Mouse (Mus musculus): ENCODE results near the gene Rnf212b. TPM values are rescaled to one million over a fixed set of nuclear protein-coding genes. Genes with fewer than 3 reads are reported as not detected.

Gene Rnf212b
- polyA plus RNA-seq, 1 experiment, result not detected

- no peak for TF ChIP-seq CTCF (IDR thresholded peaks at IDR 0.05; ENCODE audit: insufficient read depth, low read length)
- TF ChIP-seq POLR2A (IDR thresholded peaks at IDR 0.05; ENCODE audit: borderline replicate concordance, extremely low read depth, low read depth, low read length), result no peak
- no peaks in the 10 kb centered on the region; the same call in 1 of the 2 replicates for H3K4me1 ChIP-seq (ENCODE audit: control insufficient read depth, insufficient read depth, low read length)
- peak overlapping the region; percentile 83 for H3K4me3 ChIP-seq (replicated peaks; ENCODE audit: extremely low read depth, low read depth, low read length)
- WGBS, result 13% methylated on average over 21 of the region's 21 CpGs
- DNase-seq, result no peak
Measured at GRCm38 (mm10) chr14:54864313-54865036, 50.5 kb downstream of the Rnf212b start.

GRCm38 (mm10) chr14:54865626-54866025, 51.7 kb downstream of the Rnf212b start:
- 70% methylated on average over 5 of the region's 5 CpGs for WGBS
- TF ChIP-seq POLR2A (IDR thresholded peaks at IDR 0.05; ENCODE audit: borderline replicate concordance, extremely low read depth, low read depth, low read length) (no peak), CTCF (IDR thresholded peaks at IDR 0.05; ENCODE audit: insufficient read depth, low read length) (no peak)
- no peak for DNase-seq
- Histone ChIP-seq H3K4me3 (replicated peaks; ENCODE audit: extremely low read depth, low read depth, low read length) (no peak overlapping the region), H3K4me1 (ENCODE audit: control insufficient read depth, insufficient read depth, low read length) (no peaks in the 10 kb centered on the region; the same call in 1 of the 2 replicates)

DNA sequence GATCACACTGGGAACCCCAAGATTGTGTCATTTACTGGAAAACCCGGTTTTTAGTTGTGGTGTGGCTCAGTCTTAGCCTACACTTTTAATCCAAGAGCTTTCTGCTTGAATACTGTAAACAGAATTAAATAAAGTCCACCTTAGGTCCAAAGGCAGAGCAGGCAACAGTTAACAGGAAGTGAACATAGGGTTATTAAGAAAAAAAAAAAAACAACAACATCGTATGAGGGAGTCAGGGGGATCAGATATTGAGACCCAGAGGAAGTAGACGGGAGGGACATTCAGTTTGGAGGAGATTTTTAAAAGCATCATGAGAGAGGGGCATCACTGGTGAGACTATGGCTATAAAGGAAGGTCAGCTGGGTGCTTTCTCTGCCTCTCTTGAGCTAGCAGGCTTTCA, 52.3 kb downstream of the Rnf212b start:
- TF ChIP-seq CTCF (IDR thresholded peaks at IDR 0.05; ENCODE audit: insufficient read depth, low read length) (no peak), POLR2A (IDR thresholded peaks at IDR 0.05; ENCODE audit: borderline replicate concordance, extremely low read depth, low read depth, low read length) (no peak)
- no peak for DNase-seq
- H3K4me1 ChIP-seq (ENCODE audit: control insufficient read depth, insufficient read depth, low read length), result no peaks in the 10 kb centered on the region; the same call in 1 of the 2 replicates
- 35% methylated on average over 3 of the region's 3 CpGs for WGBS
- H3K4me3 ChIP-seq (replicated peaks; ENCODE audit: extremely low read depth, low read depth, low read length), result no peak overlapping the region

DNA sequence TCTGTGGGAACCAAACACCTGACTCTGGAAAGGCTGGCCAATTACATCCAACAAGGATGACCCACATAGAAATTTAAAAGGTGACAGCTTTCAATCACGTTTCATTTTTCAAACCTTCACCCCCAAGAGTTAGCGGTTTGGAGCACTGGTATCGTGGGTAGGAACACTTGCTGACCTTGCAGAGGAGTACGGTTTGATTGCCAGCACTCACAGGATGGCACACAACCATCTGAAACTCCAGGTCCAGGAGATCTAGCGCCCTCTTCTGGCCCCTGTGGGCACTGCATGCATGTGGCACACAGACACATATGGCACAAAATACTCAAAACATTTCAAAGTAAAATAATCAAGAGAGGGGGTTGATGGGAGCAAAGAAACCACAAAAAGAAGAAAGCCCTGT, 53.0 kb downstream of the Rnf212b start:
- Histone ChIP-seq H3K4me3 (replicated peaks; ENCODE audit: extremely low read depth, low read depth, low read length) (no peak overlapping the region), H3K4me1 (ENCODE audit: control insufficient read depth, insufficient read depth, low read length) (no peaks in the 10 kb centered on the region; the same call in 1 of the 2 replicates)
- TF ChIP-seq POLR2A (IDR thresholded peaks at IDR 0.05; ENCODE audit: borderline replicate concordance, extremely low read depth, low read depth, low read length) (no peak), CTCF (IDR thresholded peaks at IDR 0.05; ENCODE audit: insufficient read depth, low read length) (peak; percentile 38)
- 61% methylated on average over 5 of the region's 5 CpGs for WGBS
- no peak for DNase-seq

- Histone ChIP-seq H3K4me1 (ENCODE audit: control insufficient read depth, insufficient read depth, low read length) (no peaks in the 10 kb centered on the region; the same call in 1 of the 2 replicates), H3K4me3 (replicated peaks; ENCODE audit: extremely low read depth, low read depth, low read length) (no peak overlapping the region)
- DNase-seq, result no peak
- 71% methylated on average over 4 of the region's 4 CpGs for WGBS
- TF ChIP-seq POLR2A (IDR thresholded peaks at IDR 0.05; ENCODE audit: borderline replicate concordance, extremely low read depth, low read depth, low read length), result no peak
- TF ChIP-seq CTCF (IDR thresholded peaks at IDR 0.05; ENCODE audit: insufficient read depth, low read length), result no peak
Measured at GRCm38 (mm10) chr14:54868026-54868425, 54.1 kb downstream of the Rnf212b start.

- H3K4me3 ChIP-seq (replicated peaks; ENCODE audit: extremely low read depth, low read depth, low read length), result no peak within 1 kb of the TSS
- DNase-seq, result no peak
- H3K4me1 ChIP-seq (ENCODE audit: control insufficient read depth, insufficient read depth, low read length), result peaks cover 2% of the 10 kb centered on the region; the same call in 1 of the 2 replicates
- no peak for TF ChIP-seq CTCF (IDR thresholded peaks at IDR 0.05; ENCODE audit: insufficient read depth, low read length)
- no peak for TF ChIP-seq POLR2A (IDR thresholded peaks at IDR 0.05; ENCODE audit: borderline replicate concordance, extremely low read depth, low read depth, low read length)
- WGBS, result 89% methylated on average over 5 of the region's 5 CpGs
Measured at GRCm38 (mm10) chr14:54870861-54871260, 56.9 kb downstream of the Rnf212b start, which contains the start of gene Homez. TSS of gene Homez (minus strand) at chr14:54870961.

GRCm38 (mm10) chr14:54874165-54874564, 60.2 kb downstream of the Rnf212b start:
- TF ChIP-seq CTCF (IDR thresholded peaks at IDR 0.05; ENCODE audit: insufficient read depth, low read length), result no peak
- TF ChIP-seq POLR2A (IDR thresholded peaks at IDR 0.05; ENCODE audit: borderline replicate concordance, extremely low read depth, low read depth, low read length), result no peak
- 84% methylated on average over 3 of the region's 3 CpGs for WGBS
- peaks cover 3% of the 10 kb centered on the region; the same call in 1 of the 2 replicates for H3K4me1 ChIP-seq (ENCODE audit: control insufficient read depth, insufficient read depth, low read length)
- DNase-seq, result no peak
- H3K4me3 ChIP-seq (replicated peaks; ENCODE audit: extremely low read depth, low read depth, low read length), result no peak overlapping the region

DNA sequence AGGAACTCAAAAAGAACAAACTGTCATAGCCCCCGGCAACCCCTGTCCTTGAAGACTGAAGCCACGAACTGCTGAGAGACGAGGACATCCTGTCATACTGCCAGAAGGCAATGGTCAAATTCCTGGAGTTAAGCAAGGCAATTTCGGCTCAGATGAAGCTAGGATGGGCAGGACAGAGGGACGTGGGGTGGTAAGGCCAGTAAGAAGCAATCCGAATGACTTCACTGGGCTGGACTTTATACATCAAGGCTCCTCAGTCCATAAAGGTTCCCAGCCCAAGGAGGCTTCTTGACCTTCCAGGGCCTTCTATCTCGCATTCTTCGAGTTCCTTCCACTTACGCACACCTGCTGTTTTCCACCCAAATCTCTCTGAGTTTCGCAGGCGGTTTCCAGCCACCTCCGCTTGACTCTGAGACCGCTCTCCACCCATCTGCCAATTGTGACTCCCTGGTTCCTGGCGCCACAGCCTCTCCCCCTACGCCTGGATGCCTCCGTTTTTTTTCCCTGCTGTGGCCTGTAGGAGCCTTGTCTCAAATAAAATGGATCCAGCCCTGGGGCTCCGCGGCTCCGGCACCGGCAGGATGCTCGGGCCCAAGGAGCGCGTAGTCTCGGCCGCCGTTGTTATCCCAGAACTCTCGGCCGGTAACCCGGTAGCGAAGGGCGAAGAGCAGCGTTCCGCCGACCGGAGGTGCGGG, 62.0 kb downstream of the Rnf212b start:
- Histone ChIP-seq H3K4me3 (replicated peaks; ENCODE audit: extremely low read depth, low read depth, low read length) (peak overlapping the region; percentile 77), H3K4me1 (ENCODE audit: control insufficient read depth, insufficient read depth, low read length) (peaks cover 3% of the 10 kb centered on the region; the same call in 1 of the 2 replicates)
- WGBS, result 4% methylated on average over 36 of the region's 36 CpGs
- peak; percentile 29 for DNase-seq
- TF ChIP-seq POLR2A (IDR thresholded peaks at IDR 0.05; ENCODE audit: borderline replicate concordance, extremely low read depth, low read depth, low read length) (no peak), CTCF (IDR thresholded peaks at IDR 0.05; ENCODE audit: insufficient read depth, low read length) (no peak)

DNA sequence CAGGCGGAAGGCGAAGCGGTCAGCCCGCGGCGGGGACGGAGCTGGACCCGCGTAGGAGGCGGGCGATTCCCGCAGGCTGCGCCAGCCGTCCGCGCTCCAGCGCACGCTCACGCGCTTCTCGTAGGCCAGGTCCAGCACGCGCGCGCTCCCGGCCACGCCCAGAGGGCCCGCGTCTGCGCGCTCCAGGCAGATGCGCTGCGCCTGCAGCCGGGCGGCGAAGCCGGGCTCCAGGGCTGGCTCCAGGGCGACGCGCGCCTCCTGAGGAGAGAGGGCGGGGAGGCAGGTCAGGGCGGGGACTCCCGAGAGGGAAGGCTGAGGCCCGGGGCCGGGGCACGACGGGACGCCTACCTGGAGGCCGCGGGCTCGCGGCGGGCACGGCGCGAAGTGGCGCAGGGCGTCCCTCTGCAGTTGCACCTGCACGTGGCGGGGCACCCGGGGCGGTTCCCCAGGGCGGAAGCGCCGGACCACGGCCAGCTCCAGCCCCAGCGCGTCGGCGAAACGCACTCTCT, 62.7 kb downstream of the Rnf212b start:
- peak; percentile 61; the same call in 1 of the 2 replicates for TF ChIP-seq POLR2A (IDR thresholded peaks at IDR 0.05; ENCODE audit: borderline replicate concordance, extremely low read depth, low read depth, low read length)
- TF ChIP-seq CTCF (IDR thresholded peaks at IDR 0.05; ENCODE audit: insufficient read depth, low read length), result no peak
- under 1% methylated on average over 61 of the region's 72 CpGs for WGBS
- peak; percentile 88 for DNase-seq
- H3K4me3 ChIP-seq (replicated peaks; ENCODE audit: extremely low read depth, low read depth, low read length), result peak overlapping the region; percentile 77
- peaks cover 3% of the 10 kb centered on the region; the same call in 1 of the 2 replicates for H3K4me1 ChIP-seq (ENCODE audit: control insufficient read depth, insufficient read depth, low read length)

All from lung, adult 2 months (tissue).